Mouse (Mus musculus): ENCODE measurements at regions not wholly inside any gene's neighbourhood (a gene's known extent, or its start where the extent isn't known, plus 50 kb on each side); places are given as distances from the start of the nearest gene placed in this dataset.

- TF ChIP-seq SIN3A (IDR thresholded peaks at IDR 0.05; ENCODE audit: low read length) (no peak), CTCF (IDR thresholded peaks at IDR 0.05 in 2 of 3, conservative IDR thresholded peaks at IDR 0.05 in 1 of 3; ENCODE audit: control insufficient read depth in 1 of 3, insufficient read depth in 1 of 3, low read depth in 2 of 3, low read length in 3 of 3, poor library complexity in 1 of 3, severe bottlenecking in 1 of 3) (no peak), TAL1 (IDR thresholded peaks at IDR 0.05; ENCODE audit: low read length) (no peak)
Observed at GRCm38 (mm10) chr2:123092726-123093125, 327.7 kb downstream of the Sqor start.

DNA sequence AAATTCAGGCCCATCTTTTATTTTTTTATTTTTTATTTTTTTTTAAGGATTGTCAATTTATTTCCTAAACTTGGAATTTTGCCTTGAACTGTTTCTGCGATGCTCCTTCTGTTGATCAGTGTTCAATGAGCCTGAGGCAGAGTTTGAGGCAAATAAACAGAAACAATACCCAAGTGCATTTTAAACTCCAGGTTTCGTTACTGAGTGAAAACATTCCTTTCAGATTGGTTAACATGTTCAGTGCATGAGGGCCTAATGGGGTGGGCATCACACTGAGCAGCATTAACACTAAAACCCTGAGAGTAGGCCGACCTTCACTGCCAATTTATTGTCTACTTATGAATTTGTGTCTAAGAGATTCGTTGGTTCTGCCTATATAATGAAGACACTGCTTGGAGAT lies 338.5 kb downstream of the Sqor start:
- no peak overlapping the region for H3K27ac ChIP-seq (ENCODE audit: control insufficient read depth, low read depth, low read length)
- H3K9ac ChIP-seq (ENCODE audit: control insufficient read depth, low read depth, low read length, poor library complexity, severe bottlenecking), result no peak overlapping the region
- H3K9me3 ChIP-seq (replicated peaks; ENCODE audit: insufficient read depth, low read length), result no peaks in the 10 kb centered on the region
- TF ChIP-seq CHD1 (IDR thresholded peaks at IDR 0.05; ENCODE audit: low read depth, low read length), result no peak
- TF ChIP-seq SMC3 (IDR thresholded peaks at IDR 0.05; ENCODE audit: low read depth, low read length), result no peak
- TF ChIP-seq USF2 (IDR thresholded peaks at IDR 0.05; ENCODE audit: borderline replicate concordance in 1 of 2, insufficient read depth in 1 of 2, low read depth in 1 of 2, low read length in 2 of 2), result no peak
- TF ChIP-seq E2F4 (IDR thresholded peaks at IDR 0.05; ENCODE audit: borderline replicate concordance, low read depth, low read length), result no peak
- no peak for TF ChIP-seq MAZ (IDR thresholded peaks at IDR 0.05; ENCODE audit: low read depth, low read length)
- no peak for TF ChIP-seq MYC (IDR thresholded peaks at IDR 0.05; ENCODE audit: low read depth, low read length)
- TF ChIP-seq RCOR1 (IDR thresholded peaks at IDR 0.05; ENCODE audit: low read depth, low read length), result no peak
- TF ChIP-seq CTCF (IDR thresholded peaks at IDR 0.05 in 2 of 3, conservative IDR thresholded peaks at IDR 0.05 in 1 of 3; ENCODE audit: control insufficient read depth in 1 of 3, insufficient read depth in 1 of 3, low read depth in 2 of 3, low read length in 3 of 3, poor library complexity in 1 of 3, severe bottlenecking in 1 of 3), result no peak
- TF ChIP-seq ZMIZ1 (IDR thresholded peaks at IDR 0.05; ENCODE audit: low read depth, low read length), result no peak
- no peak for TF ChIP-seq CHD2 (IDR thresholded peaks at IDR 0.05; ENCODE audit: low read length)
- TF ChIP-seq GATA1 (IDR thresholded peaks at IDR 0.05; ENCODE audit: low read depth, low read length), result no peak
- no peak for TF ChIP-seq BHLHE40 (IDR thresholded peaks at IDR 0.05; ENCODE audit: borderline replicate concordance, low read depth, low read length)
- TF ChIP-seq ETS1 (IDR thresholded peaks at IDR 0.05; ENCODE audit: low read depth, low read length), result no peak
- no peak for TF ChIP-seq POLR2AphosphoS5 (IDR thresholded peaks at IDR 0.05; ENCODE audit: borderline replicate concordance, low read depth, low read length)
- TF ChIP-seq JUND (IDR thresholded peaks at IDR 0.05; ENCODE audit: low read depth, low read length), result no peak
- no peak for TF ChIP-seq ELF1 (IDR thresholded peaks at IDR 0.05; ENCODE audit: low read depth, low read length)
- H3K4me1 ChIP-seq (ENCODE audit: control insufficient read depth in 1 of 2, insufficient read depth in 2 of 2, low read length in 2 of 2), result no peaks in the 10 kb centered on the region
- no peaks in the 10 kb centered on the region for H3K36me3 ChIP-seq (ENCODE audit: control insufficient read depth in 1 of 2, insufficient read depth in 2 of 2, low read length in 2 of 2)
- no peaks in the 10 kb centered on the region for H3K27me3 ChIP-seq (ENCODE audit: control insufficient read depth in 1 of 2, insufficient read depth in 2 of 2, low read length in 2 of 2)
- DNase-seq (ENCODE audit: low read depth, low spot score), result no peak
- no peaks in the 10 kb centered on the region for H3K79me2 ChIP-seq (ENCODE audit: control insufficient read depth, insufficient read depth, low read length, poor library complexity)
- no peak overlapping the region for H3K4me3 ChIP-seq (ENCODE audit: control insufficient read depth in 1 of 2, insufficient read depth in 1 of 2, low read depth in 2 of 2, low read length in 2 of 2)

More at GRCm38 (mm10) chr2:123092726-123093125, 327.7 kb downstream of the Sqor start:
- Histone ChIP-seq H3K4me1 (ENCODE audit: control insufficient read depth in 1 of 2, insufficient read depth in 2 of 2, low read length in 2 of 2) (no peaks in the 10 kb centered on the region), H3K4me3 (ENCODE audit: control insufficient read depth in 1 of 2, insufficient read depth in 1 of 2, low read depth in 2 of 2, low read length in 2 of 2) (no peak overlapping the region), H3K36me3 (ENCODE audit: control insufficient read depth in 1 of 2, insufficient read depth in 2 of 2, low read length in 2 of 2) (no peaks in the 10 kb centered on the region), H3K9ac (ENCODE audit: control insufficient read depth, low read depth, low read length, poor library complexity, severe bottlenecking) (no peak overlapping the region), H3K9me3 (replicated peaks; ENCODE audit: insufficient read depth, low read length) (no peaks in the 10 kb centered on the region), H3K27me3 (ENCODE audit: control insufficient read depth in 1 of 2, insufficient read depth in 2 of 2, low read length in 2 of 2) (no peaks in the 10 kb centered on the region), H3K79me2 (ENCODE audit: control insufficient read depth, insufficient read depth, low read length, poor library complexity) (no peaks in the 10 kb centered on the region), H3K27ac (ENCODE audit: control insufficient read depth, low read depth, low read length) (no peak overlapping the region)
- no peak for DNase-seq (ENCODE audit: low read depth, low spot score)
